Mouse (Mus musculus): ENCODE results near the gene Lsm10. TPM values are rescaled to one million over a fixed set of nuclear protein-coding genes. Genes with fewer than 3 reads are reported as not detected.
"Not testable (repeated sequence)": the region's sequence is repeated elsewhere in the genome, so short reads cannot be mapped to it uniquely, and the experiment has no call there.

Lsm10 gene
- total RNA-seq, 2 experiments from 2014 or later: 14.5 to 16.4 TPM

GRCm38 (mm10) chr4:126095622-126096430, 597 bp upstream of the Lsm10 start:
- intact Hi-C loops (cut with DNase I): loop anchor here (5.0 kb wide), 1 partner anchor 226 kb away; the partner anchor contains the start of gene Adprhl2
- not testable (repeated sequence) for DNase-seq

- no peak for DNase-seq
Observed at GRCm38 (mm10) chr4:126097711-126098253, 1.4 kb downstream of the Lsm10 start.

GRCm38 (mm10) chr4:126099365-126099764, 2.9 kb downstream of the Lsm10 start:
- DNase-seq: no peak
- intact Hi-C loops (cut with DNase I): loop anchor here (5.0 kb wide), 1 partner anchor 223 kb away; the partner anchor contains the start of gene Adprhl2

More at GRCm38 (mm10) chr4:126097711-126098253, 1.4 kb downstream of the Lsm10 start:
- intact Hi-C loops (cut with DNase I): loop anchor here (5.0 kb wide), 1 partner anchor 225 kb away; the partner anchor contains the start of gene Adprhl2

- intact Hi-C loops (cut with DNase I): no loop called here
- DNase-seq: no peak
Observed at GRCm38 (mm10) chr4:126100764-126101163, 4.3 kb downstream of the Lsm10 start.

- DNase-seq: peak in 1 of 2 experiments; percentile 44
- intact Hi-C loops (cut with DNase I): no loop called here
Observed at GRCm38 (mm10) chr4:126102061-126102841, 5.8 kb downstream of the Lsm10 start.

- intact Hi-C loops (cut with DNase I): no loop called here
- DNase-seq: peak; percentile 83 to 90
Observed at GRCm38 (mm10) chr4:126103057-126103581, 6.7 kb downstream of the Lsm10 start.

- peak; percentile 93 to 94 for DNase-seq
- intact Hi-C loops (cut with DNase I): no loop called here
Observed at GRCm38 (mm10) chr4:126103590-126104068, 7.2 kb downstream of the Lsm10 start, which contains the start of gene Stk40. Gene Stk40, plus strand, starts transcription at chr4:126103957.

GRCm38 (mm10) chr4:126104261-126105075, 8.0 kb downstream of the Lsm10 start:
- intact Hi-C loops (cut with DNase I): loop anchor here (5.0 kb wide), 1 partner anchor 98 kb away; the partner anchor contains the start of gene Thrap3
- DNase-seq: no peak

- intact Hi-C loops (cut with DNase I): loop anchor here (5.0 kb wide), 1 partner anchor 97 kb away; the partner anchor contains the start of gene Thrap3
- DNase-seq: no peak
Observed at GRCm38 (mm10) chr4:126105131-126105783, 8.8 kb downstream of the Lsm10 start.

- intact Hi-C loops (cut with DNase I): loop anchor here (5.0 kb wide), 1 partner anchor 94 kb away; the partner anchor contains the start of gene Thrap3
- DNase-seq: peak in 1 of 2 experiments; percentile 29
Observed at GRCm38 (mm10) chr4:126108061-126108740, 11.8 kb downstream of the Lsm10 start.

- intact Hi-C loops (cut with DNase I): loop anchor here (2.0 to 5.0 kb wide), 3 partner anchors 39 to 153 kb away; partner anchors contain the start of genes Thrap3 and Trappc3
- no peak for DNase-seq
Observed at GRCm38 (mm10) chr4:126109613-126110373, 13.4 kb downstream of the Lsm10 start.

- DNase-seq: peak; percentile 85 to 88
- intact Hi-C loops (cut with DNase I): loop anchor here (2.0 to 5.0 kb wide), 2 partner anchors 38 to 152 kb away; partner anchors contain the start of gene Trappc3
Observed at GRCm38 (mm10) chr4:126110374-126111152, 14.1 kb downstream of the Lsm10 start.

GRCm38 (mm10) chr4:126111153-126111549, 14.7 kb downstream of the Lsm10 start:
- DNase-seq: no peak
- intact Hi-C loops (cut with DNase I): loop anchor here (2.0 to 5.0 kb wide), 2 partner anchors 38 to 151 kb away; partner anchors contain the start of gene Trappc3

GRCm38 (mm10) chr4:126113243-126113642, 16.8 kb downstream of the Lsm10 start:
- no peak for DNase-seq
- intact Hi-C loops (cut with DNase I): loop anchor here (5.0 kb wide), 1 partner anchor 149 kb away; the partner anchor contains the start of gene Trappc3

GRCm38 (mm10) chr4:126113943-126114342, 17.5 kb downstream of the Lsm10 start:
- intact Hi-C loops (cut with DNase I): loop anchor here (1.0 to 5.0 kb wide), 2 partner anchors 28 to 148 kb away; partner anchors contain the start of gene Trappc3
- DNase-seq: peak; percentile 71 to 74

- no peak for DNase-seq
Observed at GRCm38 (mm10) chr4:126115411-126115810, 19.0 kb downstream of the Lsm10 start.

More at GRCm38 (mm10) chr4:126115411-126115810, 19.0 kb downstream of the Lsm10 start:
- intact Hi-C loops (cut with DNase I): no loop called here
